Mouse (Mus musculus) kidney, postnatal 10 days (tissue): ENCODE measurements at regions not wholly inside any gene's neighbourhood (a gene's known extent, or its start where the extent isn't known, plus 50 kb on each side); places are given as distances from the start of the nearest gene placed in this dataset.
A peak's percentile ranks its signal among the peaks of the same experiment; 100 is the strongest.

Experiments
- DNase-seq: peaks from one replicate; pipeline ENCODE4 v3.0.0; 2021; ENCODE audit warnings: mixed read lengths

GRCm38 (mm10) chr8:97477098-97477457 is 1588.7 kb upstream of the Got2 start:
- no peak for DNase-seq

GRCm38 (mm10) chr8:97476430-97477097 is 1588.2 kb upstream of the Got2 start:
- no peak for DNase-seq

GRCm38 (mm10) chr8:97473326-97473725 is 1585.0 kb upstream of the Got2 start:
- DNase-seq: no peak

- DNase-seq: no peak
Observed at GRCm38 (mm10) chr8:97461478-97461877, 1573.1 kb upstream of the Got2 start.

- DNase-seq: no peak
Observed at GRCm38 (mm10) chr8:97447696-97448095, 1559.3 kb upstream of the Got2 start.

- no peak for DNase-seq
Observed at GRCm38 (mm10) chr8:97441483-97441882, 1553.1 kb upstream of the Got2 start.

GRCm38 (mm10) chr8:97433584-97433983 is 1545.2 kb upstream of the Got2 start:
- no peak for DNase-seq

- no peak for DNase-seq
Observed at GRCm38 (mm10) chr8:97431467-97431866, 1543.1 kb upstream of the Got2 start.

- DNase-seq: no peak
Observed at GRCm38 (mm10) chr8:97422331-97422730, 1534.0 kb upstream of the Got2 start.

GRCm38 (mm10) chr8:97414742-97415141 is 1526.4 kb upstream of the Got2 start:
- no peak for DNase-seq

- DNase-seq: no peak
Observed at GRCm38 (mm10) chr8:97403308-97403707, 1515.0 kb upstream of the Got2 start.

- DNase-seq: no peak
Observed at GRCm38 (mm10) chr8:97397327-97397719, 1509.0 kb upstream of the Got2 start.

GRCm38 (mm10) chr8:97396634-97397326 is 1508.4 kb upstream of the Got2 start:
- no peak for DNase-seq

- DNase-seq: no peak
Observed at GRCm38 (mm10) chr8:97389651-97390050, 1501.3 kb upstream of the Got2 start.

- no peak for DNase-seq
Observed at GRCm38 (mm10) chr8:97389149-97389548, 1500.8 kb upstream of the Got2 start.

- no peak for DNase-seq
Observed at GRCm38 (mm10) chr8:97374911-97375771, 1486.8 kb upstream of the Got2 start.

GRCm38 (mm10) chr8:97346630-97347029 is 1458.3 kb upstream of the Got2 start:
- DNase-seq: no peak

GRCm38 (mm10) chr8:97315497-97315896 is 1427.2 kb upstream of the Got2 start:
- DNase-seq: no peak

- no peak for DNase-seq
Observed at GRCm38 (mm10) chr8:97308304-97308703, 1420.0 kb upstream of the Got2 start.

- no peak for DNase-seq
Observed at GRCm38 (mm10) chr8:97270582-97270981, 1382.2 kb upstream of the Got2 start.

GRCm38 (mm10) chr8:97260964-97261363 is 1372.6 kb upstream of the Got2 start:
- DNase-seq: no peak

GRCm38 (mm10) chr8:97254169-97254568 is 1365.8 kb upstream of the Got2 start:
- DNase-seq: no peak

GRCm38 (mm10) chr8:97252232-97252631 is 1363.9 kb upstream of the Got2 start:
- peak; percentile 10 for DNase-seq

- DNase-seq: peak; percentile 81
Observed at GRCm38 (mm10) chr8:97251458-97251865, 1363.1 kb upstream of the Got2 start.
